Mouse (Mus musculus) spleen, postnatal 14 days (tissue): Measurements from ENCODE around the gene Fmr1.
"Not testable (repeated sequence)": the region's sequence is repeated elsewhere in the genome, so short reads cannot be mapped to it uniquely, and the experiment has no call there.

ENCODE experiments used
- DNase-seq, 2 experiments: peaks; one replicate each; pipeline ENCODE4 v3.0.0; 2021 to 2022; ENCODE audit warnings: low spot score in 2 of 2

Gene Fmr1

DNA sequence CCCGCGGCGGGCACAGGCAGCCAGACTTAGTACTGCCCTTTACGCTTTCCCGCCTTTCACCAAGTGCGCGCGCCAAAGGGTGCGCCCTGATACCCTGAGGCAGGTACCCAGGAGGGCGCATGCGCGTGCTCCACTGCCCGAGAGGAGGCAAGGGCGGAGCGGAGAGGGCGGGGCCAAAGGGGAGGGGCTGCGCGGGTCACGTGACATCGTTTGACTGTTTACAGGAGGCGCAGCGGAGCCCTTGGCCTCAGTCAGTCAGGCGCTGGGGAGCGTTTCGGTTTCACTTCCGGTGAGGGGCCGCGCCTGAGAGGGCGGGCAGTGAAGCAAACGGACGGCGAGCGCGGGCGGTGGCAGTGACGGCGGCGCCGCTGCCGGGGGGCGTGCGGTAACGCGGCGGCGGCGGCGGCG lies at the start of gene Fmr1:
Gene Fmr1 (plus strand): TSS at position 209 of the 408 bp plus-strand sequence.
- peak; percentile 96 for DNase-seq

DNA sequence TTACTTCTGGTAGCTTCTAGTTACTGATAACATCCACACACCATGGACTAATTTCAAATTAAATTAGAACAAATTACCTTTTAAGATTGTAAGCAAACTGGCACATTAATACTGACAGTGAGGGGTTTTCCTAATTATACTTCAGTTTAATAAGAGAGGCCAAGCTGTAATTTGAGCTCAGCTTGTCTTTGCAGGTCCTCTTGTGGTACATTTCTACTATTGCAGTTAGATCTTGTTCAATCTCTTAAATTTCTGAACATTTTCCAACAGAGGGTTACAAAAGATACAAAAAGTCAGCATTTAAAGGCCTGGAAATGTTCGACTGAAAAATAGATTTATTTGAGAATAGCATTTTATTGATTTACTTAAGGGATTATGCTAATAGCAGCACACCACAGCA lies 36.7 kb upstream of the Fmr1 start:
- DNase-seq: no peak

DNA sequence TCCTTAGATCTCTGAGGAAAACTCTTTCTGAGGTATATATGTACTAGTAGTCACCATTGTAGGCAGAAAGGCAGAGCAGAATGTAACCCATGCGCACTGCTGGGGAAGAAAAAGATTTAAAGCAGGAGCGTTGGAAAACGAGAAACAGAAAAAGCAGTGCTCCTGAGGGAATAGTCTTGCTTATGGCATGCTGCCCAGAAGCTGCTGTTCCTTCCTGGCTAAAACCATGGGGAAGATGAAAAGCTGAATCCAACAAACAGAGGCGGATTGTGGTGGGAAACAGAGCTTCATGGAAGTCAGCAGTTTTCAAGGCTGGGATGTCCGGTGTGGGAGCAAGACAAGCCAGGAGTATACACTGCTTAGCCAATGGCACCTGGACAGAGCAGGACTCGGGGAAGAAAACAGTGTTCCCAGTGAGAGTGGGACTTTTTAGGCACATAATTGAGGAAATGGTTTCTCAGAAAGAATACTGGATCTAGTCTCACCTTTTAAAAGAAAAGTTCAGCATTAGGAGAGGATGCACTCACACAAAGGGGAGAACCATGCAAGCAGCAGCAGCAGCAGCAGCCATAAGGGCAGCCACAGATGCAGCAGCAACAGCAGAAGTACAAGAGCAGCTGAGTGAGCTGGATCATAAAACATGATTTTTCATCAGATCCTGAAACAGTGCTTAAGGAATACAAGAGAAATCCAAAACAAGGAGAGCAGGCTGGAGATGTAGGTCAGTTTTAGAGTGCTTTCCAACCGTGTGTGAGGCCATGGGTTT lies 33.0 kb upstream of the Fmr1 start:
- DNase-seq: no peak

DNA sequence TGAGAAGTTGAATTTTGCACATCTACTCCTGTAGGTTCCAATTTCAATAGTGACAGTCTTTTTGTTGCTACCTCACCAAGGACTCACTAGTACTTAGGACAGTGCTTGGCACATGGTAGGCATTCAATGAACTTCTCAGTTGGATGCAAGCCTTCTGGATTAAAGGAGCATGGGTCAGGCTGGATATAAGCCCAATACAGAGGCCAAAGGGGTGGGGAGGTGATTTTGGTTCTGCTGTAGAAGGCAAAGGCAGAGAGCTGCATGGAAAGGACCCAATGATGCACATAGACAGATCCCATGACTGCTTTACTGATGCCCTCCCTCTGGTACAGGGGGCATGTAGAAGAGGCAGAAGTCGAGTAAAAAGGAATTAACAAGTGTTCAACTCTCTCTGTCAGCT lies 833 bp upstream of the Fmr1 start:
- DNase-seq: no peak

DNA sequence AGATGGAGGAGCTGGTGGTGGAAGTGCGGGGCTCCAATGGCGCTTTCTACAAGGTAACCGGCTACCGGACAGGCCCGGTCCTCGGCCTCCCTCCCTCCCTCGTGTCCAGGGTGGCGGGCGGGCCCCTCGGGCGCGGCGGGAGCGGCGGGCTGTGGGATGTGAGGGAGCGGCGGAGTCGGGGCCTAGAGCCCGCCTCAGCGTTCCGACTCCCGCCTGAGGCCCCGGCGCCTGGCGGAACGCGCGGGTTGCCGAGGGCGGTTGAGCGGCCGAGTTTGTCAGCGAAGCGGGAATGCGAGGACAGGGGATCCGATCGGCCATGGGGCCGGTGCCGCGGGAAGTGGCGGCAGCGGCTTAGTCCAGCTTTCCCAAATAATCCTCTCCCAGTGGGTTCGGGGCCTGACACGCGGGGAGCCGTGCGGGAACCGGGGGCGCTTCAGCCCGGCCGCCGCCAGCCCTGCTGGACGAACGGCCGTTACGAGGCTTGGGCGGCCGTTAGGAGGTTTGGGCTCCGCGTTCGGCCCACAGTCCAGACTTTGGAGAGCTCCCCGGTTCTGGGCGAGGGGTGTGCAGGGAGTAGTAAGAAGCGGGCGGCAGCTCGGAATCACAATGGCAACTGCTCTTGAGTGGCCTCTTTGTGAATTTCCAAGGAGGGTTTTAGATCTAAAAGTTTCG lies 610 bp downstream of the Fmr1 start:
- peak in 1 of 2 experiments; percentile 7 for DNase-seq

DNA sequence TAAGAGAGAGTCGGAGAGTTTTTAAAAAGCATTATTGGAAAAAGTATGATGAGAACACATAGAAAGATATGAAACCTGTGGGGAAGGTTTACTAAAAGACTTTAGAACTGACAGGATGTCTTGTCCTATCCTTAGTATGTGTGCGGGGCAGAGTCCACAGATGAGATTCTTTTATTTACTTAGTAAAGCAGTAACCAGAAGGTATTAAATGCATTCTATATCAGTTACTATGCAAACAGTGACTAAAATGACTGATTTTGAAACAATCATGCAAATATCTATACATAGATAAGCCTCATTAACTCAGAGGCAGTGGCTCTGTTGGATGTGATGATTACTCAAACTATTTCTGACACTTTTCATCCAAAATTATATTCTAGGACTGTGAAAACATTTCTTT lies 6.4 kb downstream of the Fmr1 start:
- DNase-seq: no peak

DNA sequence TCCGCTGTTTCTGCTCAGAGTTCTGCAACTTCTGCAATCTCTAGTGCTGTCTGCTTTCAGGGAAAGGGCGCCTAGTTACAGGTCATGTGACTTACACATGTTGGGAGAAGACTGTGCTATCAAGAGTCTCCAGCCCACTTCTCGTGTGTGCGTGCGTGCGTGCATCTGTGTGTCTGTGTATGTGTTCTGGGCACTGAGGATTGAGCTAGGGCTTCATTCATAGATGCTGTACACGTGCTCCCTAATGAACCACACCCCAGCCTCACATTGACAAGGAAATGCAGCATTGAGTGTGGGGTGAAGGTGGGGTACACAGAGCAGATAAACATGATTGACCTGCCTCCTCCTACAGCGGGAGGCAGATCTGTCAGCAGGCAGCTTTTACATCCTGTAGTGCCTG lies 13.6 kb downstream of the Fmr1 start:
- DNase-seq: not testable (repeated sequence)

DNA sequence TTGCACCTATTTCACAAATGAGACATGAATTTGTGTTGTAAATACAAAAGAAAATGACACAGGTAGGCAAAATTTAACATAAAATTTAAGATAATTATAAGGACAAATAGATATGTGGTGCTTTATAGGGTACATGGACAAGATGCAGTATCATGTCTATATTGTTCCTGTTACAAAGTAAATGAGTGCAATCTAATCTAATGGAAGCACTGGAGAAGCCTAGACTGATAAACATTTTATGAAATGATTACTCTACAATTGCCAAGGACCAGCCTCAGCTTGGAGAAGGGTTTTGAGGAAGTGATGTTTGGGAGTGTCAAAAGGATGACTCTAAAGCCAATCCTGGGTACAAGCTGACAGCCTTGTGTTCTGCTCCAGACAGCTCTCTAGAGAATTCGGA lies 58.6 kb downstream of the Fmr1 start:
- no peak for DNase-seq

DNA sequence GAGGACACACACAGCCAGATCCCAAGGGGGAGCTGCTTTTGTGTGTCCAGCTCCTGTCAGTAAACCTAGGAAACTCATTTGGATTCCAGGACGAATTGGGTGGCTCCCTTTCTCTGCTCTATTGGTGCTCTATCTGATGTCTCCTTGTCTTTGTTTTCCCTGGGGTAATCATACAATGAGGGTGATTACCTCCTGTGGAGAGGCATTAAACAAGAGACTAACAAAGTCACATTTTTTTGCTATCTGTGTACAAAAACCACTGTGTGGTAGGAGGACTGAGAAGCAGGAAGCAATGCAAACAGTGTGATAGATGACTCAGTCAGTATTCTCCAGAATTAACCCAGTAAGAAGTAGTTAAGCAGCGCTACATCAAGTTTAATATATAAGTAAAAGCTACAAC lies 61.7 kb downstream of the Fmr1 start:
- no peak for DNase-seq

DNA sequence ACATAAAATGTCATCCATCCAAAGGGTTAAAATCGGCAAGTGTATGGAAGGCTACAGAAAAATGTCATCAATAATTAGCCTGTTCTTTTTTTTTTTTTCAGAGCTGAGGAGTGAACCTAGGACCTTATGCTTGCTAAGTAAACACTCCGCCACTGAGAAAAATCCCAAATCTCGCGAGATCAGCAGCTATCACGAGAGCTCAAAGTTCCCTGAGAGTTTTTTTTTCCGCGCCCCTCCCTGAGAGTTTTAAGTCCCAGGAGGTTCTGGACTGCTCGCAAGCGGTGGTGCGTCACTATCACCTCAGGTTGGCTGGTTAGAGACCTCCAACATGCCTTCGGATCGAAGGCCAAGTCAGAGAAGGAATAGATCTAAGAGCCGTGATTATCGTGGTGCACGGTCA lies 83.3 kb downstream of the Fmr1 start, which contains the start of gene Fmr1nb:
Gene Fmr1nb (plus strand): TSS at position 234 of the 400 bp plus-strand sequence.
- DNase-seq: no peak
